Mouse (Mus musculus): ENCODE measurements around the gene Diras2.

Gene Diras2

GRCm38 (mm10) chr13:52465141-52465540 is 65.9 kb downstream of the Diras2 start:
- no peak for DNase-seq (ENCODE audit: low read depth, low spot score)

GRCm38 (mm10) chr13:52459982-52460381 is 71.1 kb downstream of the Diras2 start:
- DNase-seq (ENCODE audit: low read depth, low spot score) = no peak

- peak; percentile 16 for DNase-seq (ENCODE audit: low read depth, low spot score)
Observed at GRCm38 (mm10) chr13:52457889-52458324, 73.2 kb downstream of the Diras2 start.

- peak; percentile 8 for DNase-seq (ENCODE audit: low read depth, low spot score)
Observed at GRCm38 (mm10) chr13:52457177-52457888, 73.7 kb downstream of the Diras2 start.

- DNase-seq (ENCODE audit: low read depth, low spot score) = no peak
Observed at GRCm38 (mm10) chr13:52455329-52455728, 75.8 kb downstream of the Diras2 start.

GRCm38 (mm10) chr13:52454708-52455250 is 76.3 kb downstream of the Diras2 start:
- DNase-seq (ENCODE audit: low read depth, low spot score) = no peak

All from retina, adult 2 months (tissue).